Mouse (Mus musculus) intestine, postnatal 0 days (tissue): ENCODE measurements around the gene Tnfrsf9. TPM values are rescaled to one million over a fixed set of nuclear protein-coding genes. Genes with fewer than 3 reads are reported as not detected.

Source experiments
- ATAC-seq: fragments of 200-750 bp; cut with Nextera tagmentation; 2 replicates; pipeline ENCODE4 v1.8.0; 2017; ENCODE audit warnings: mild to moderate bottlenecking, moderate TSS enrichment, moderate library complexity
- H3K27ac ChIP-seq: fragments of 300-500 bp; sonication (generic); 2 replicates; pipeline ENCODE4 v1.5.1; 2014; ENCODE audit warnings: mild to moderate bottlenecking, low read depth, low read length, moderate library complexity
- H3K27me3 ChIP-seq: fragments of 300-500 bp; sonication (generic); replicated peaks from 2 replicates; pipeline ENCODE4 v1.6.1; 2014; ENCODE audit warnings: low read length, mixed read lengths; ENCODE audit not compliant: control insufficient read depth, insufficient read depth
- H3K36me3 ChIP-seq: fragments of 300-500 bp; sonication (generic); 2 replicates; pipeline ENCODE4 v1.6.1; 2014; ENCODE audit warnings: mild to moderate bottlenecking, moderate library complexity; ENCODE audit not compliant: control insufficient read depth, insufficient read depth
- H3K4me1 ChIP-seq: fragments of 300-500 bp; sonication (generic); replicated peaks from 2 replicates; pipeline ENCODE4 v1.6.1; 2014; ENCODE audit warnings: antibody characterized with exemption, low read length, mixed read lengths; ENCODE audit not compliant: control insufficient read depth, insufficient read depth
- H3K4me2 ChIP-seq: fragments of 300-500 bp; sonication (generic); replicated peaks from 2 replicates; pipeline ENCODE4 v1.6.1; 2014; ENCODE audit warnings: low read depth, mild to moderate bottlenecking, moderate library complexity
- H3K4me3 ChIP-seq: fragments of 300-500 bp; sonication (generic); 2 replicates; pipeline ENCODE4 v1.5.1; 2014; ENCODE audit warnings: low read depth, low read length
- H3K9ac ChIP-seq: fragments of 300-500 bp; sonication (generic); 2 replicates; pipeline ENCODE4 v1.6.1; 2014; ENCODE audit warnings: mild to moderate bottlenecking, low read depth, low read length
- H3K9me3 ChIP-seq: fragments of 300-500 bp; sonication (generic); 2 replicates; pipeline ENCODE4 v1.6.1; 2016; ENCODE audit warnings: mixed run types; ENCODE audit not compliant: control insufficient read depth
- CTCF ChIP-seq: sonication (generic); IDR thresholded peaks from 2 replicates; pipeline ENCODE4 v1.5.1; 2016; ENCODE audit warnings: low read depth, mild to moderate bottlenecking, control low read depth, antibody characterized with exemption, moderate library complexity
- WGBS: fragments of 180-500 bp; shearing (Covaris S2); extraction: QIAGEN DNeasy Blood & Tissue Kit; methylation state at CpG from one replicate; pipeline ENCODE4 v1.1.7; 2014; 5-methylcytosine and 5-hydroxymethylcytosine counted together
- polyA plus RNA-seq: library from polyadenylated mRNA; unstranded; fragments of >200 nt; fragmentation: Nextera tagmentation; extraction: Ambion mirVana; gene quantifications from 2 replicates; pipeline ENCODE4 v1.2.1, GENCODE M21; 2015

The Tnfrsf9 gene
- polyA plus RNA-seq, 1 experiment from 2014 or later = 0.20 TPM

GRCm38 (mm10) chr4:150875393-150875792, 39.0 kb upstream of the Tnfrsf9 start:
- Histone ChIP-seq H3K9me3 (peaks cover 16% of the 10 kb centered on the region), H3K36me3 (peaks cover 6% of the 10 kb centered on the region; the same call in 1 of the 2 replicates), H3K4me3 (no peak overlapping the region), H3K27ac (no peak overlapping the region; the same call in 1 of the 2 replicates), H3K4me1 (0 out of 2 replicates have a peak, but pooled peaks cover 3% of the 10 kb centered on the region), H3K27me3 (no peaks in the 10 kb centered on the region), H3K4me2 (no peak overlapping the region), H3K9ac (no peak overlapping the region)
- WGBS = 46% methylated on average over 10 of the region's 10 CpGs
- no peak for ATAC-seq
- TF ChIP-seq CTCF = no peak

DNA sequence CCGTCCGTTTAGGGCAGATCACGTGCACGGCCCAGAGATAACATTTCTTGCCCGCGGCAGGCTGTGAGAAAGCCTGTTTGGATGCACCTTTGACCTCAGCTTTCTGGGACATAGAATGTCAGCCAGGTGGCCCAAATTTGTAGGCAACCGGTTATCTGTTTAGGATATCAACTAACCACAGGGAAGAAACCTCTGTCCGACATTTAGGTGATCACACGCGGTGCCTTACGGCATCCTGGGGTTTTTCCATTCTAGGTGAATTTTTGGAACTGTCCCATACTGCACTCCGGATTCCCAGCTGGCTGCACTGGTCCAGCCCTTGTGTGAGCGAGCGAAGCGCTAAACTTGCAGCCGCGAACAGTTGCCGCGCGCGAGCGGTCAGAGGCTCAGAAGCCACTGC, 34.7 kb upstream of the Tnfrsf9 start:
- no peak for TF ChIP-seq CTCF
- 95% methylated on average over 22 of the region's 22 CpGs for WGBS
- ATAC-seq = no peak

GRCm38 (mm10) chr4:150880364-150880763, 34.0 kb upstream of the Tnfrsf9 start:
- no peak for TF ChIP-seq CTCF
- Histone ChIP-seq H3K27me3 (no peaks in the 10 kb centered on the region), H3K36me3 (no peaks in the 10 kb centered on the region), H3K9me3 (peaks cover 16% of the 10 kb centered on the region), H3K4me1 (no peaks in the 10 kb centered on the region), H3K4me2 (no peak overlapping the region), H3K4me3 (no peak overlapping the region), H3K27ac (no peak overlapping the region), H3K9ac (no peak overlapping the region)
- no peak for ATAC-seq
- WGBS = 87% methylated on average over 5 of the region's 5 CpGs

More for the DNA sequence above, 34.7 kb upstream of the Tnfrsf9 start:
- Histone ChIP-seq H3K9ac (no peak overlapping the region), H3K36me3 (no peaks in the 10 kb centered on the region), H3K9me3 (peaks cover 16% of the 10 kb centered on the region), H3K4me2 (no peak overlapping the region), H3K4me1 (no peaks in the 10 kb centered on the region), H3K27me3 (no peaks in the 10 kb centered on the region), H3K4me3 (no peak overlapping the region), H3K27ac (no peak overlapping the region)

DNA sequence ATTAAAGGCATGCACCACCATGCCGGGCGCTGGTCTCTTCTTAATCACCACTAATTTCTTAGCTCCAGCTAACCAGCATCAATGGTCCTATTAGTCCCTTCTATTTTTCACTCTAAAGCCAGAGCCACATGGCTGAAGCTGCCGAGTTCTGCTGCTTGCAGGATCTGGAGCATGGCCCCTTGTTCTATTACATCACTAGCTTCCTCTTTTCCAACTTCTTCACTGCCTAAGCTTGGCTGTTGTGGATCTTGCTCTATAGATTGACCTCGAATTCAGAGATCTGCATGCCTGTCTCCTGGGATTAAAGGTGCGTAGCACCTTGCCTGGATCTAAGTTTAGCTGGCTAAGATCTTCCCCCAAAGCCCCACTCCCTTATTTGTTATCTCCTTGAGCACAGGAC, 31.7 kb upstream of the Tnfrsf9 start:
- Histone ChIP-seq H3K9me3 (peaks cover 16% of the 10 kb centered on the region), H3K27me3 (no peaks in the 10 kb centered on the region), H3K4me1 (no peaks in the 10 kb centered on the region), H3K4me3 (no peak overlapping the region), H3K4me2 (no peak overlapping the region), H3K36me3 (no peaks in the 10 kb centered on the region), H3K27ac (no peak overlapping the region), H3K9ac (no peak overlapping the region)
- no peak for ATAC-seq
- WGBS = 90% methylated on average over 5 of the region's 5 CpGs
- TF ChIP-seq CTCF = no peak

- Histone ChIP-seq H3K27ac (no peak overlapping the region), H3K4me2 (no peak overlapping the region), H3K27me3 (no peaks in the 10 kb centered on the region), H3K4me3 (no peak overlapping the region), H3K4me1 (no peaks in the 10 kb centered on the region), H3K9me3 (no peaks in the 10 kb centered on the region), H3K36me3 (no peaks in the 10 kb centered on the region), H3K9ac (no peak overlapping the region)
- ATAC-seq = no peak
- whole genome bisulfite sequencing = 81% methylated on average over 5 of the region's 5 CpGs
- no peak for TF ChIP-seq CTCF
These were observed 26.5 kb upstream of the Tnfrsf9 start for GRCm38 (mm10) chr4:150887903-150888302.

GRCm38 (mm10) chr4:150888492-150888891, 25.9 kb upstream of the Tnfrsf9 start:
- H3K36me3 ChIP-seq = no peaks in the 10 kb centered on the region
- no peaks in the 10 kb centered on the region for H3K4me1 ChIP-seq
- H3K4me2 ChIP-seq = no peak overlapping the region
- H3K9ac ChIP-seq = no peak overlapping the region
- no peaks in the 10 kb centered on the region for H3K27me3 ChIP-seq
- H3K27ac ChIP-seq = no peak overlapping the region
- no peak for TF ChIP-seq CTCF
- 55% methylated on average over 4 of the region's 4 CpGs for WGBS
- H3K4me3 ChIP-seq = no peak overlapping the region
- no peak for ATAC-seq
- H3K9me3 ChIP-seq = no peaks in the 10 kb centered on the region
